9 mouse cellular contexts compared by ENCODE assay signal in genomic region chr17:26794744-26795143, GRCm38 (mm10). TPM values are rescaled to one million over a fixed set of nuclear protein-coding genes. Genes with fewer than 3 reads are reported as not detected.
A peak's percentile ranks its signal among the peaks of the same experiment; 100 is the strongest.
DNase-seq lines count a peak whose midpoint lies in the region; ATAC-seq and TF ChIP-seq lines count a peak whose summit lies in the region.
"Had no signal": no experiment of that assay in that cellular context is flagged by ENCODE, and none has a peak within 500 bp of the region (broad histone marks: within the 10 kb centered on the region; RNA-seq: fewer than 3 reads in every experiment).

No protein-coding gene starts in this region.

- peak; percentile 60; the same call in 1 of the 2 replicates for TF ChIP-seq CTCF in cerebellum, adult 2 months (IDR thresholded peaks at IDR 0.05; ENCODE audit: borderline replicate concordance, insufficient read depth, low read depth, low read length)
- TF ChIP-seq CTCF in liver, embryonic 14.5 days (IDR thresholded peaks at IDR 0.05; ENCODE audit: low read depth): peak; percentile 81

- H3K36me3 ChIP-seq in liver, embryonic 14.5 days (replicated peaks; ENCODE audit: control insufficient read depth, insufficient read depth, low read depth): peaks cover 11% of the 10 kb centered on the region

- H3K9me3 ChIP-seq in liver, embryonic 14.5 days (ENCODE audit: control insufficient read depth, low read length): no peaks in the 10 kb centered on the region

- no peak overlapping the region for H3K4me3 ChIP-seq in cerebellum, adult 2 months (replicated peaks; ENCODE audit: insufficient read depth, low read depth, low read length)
- H3K4me3 ChIP-seq in liver, embryonic 14.5 days (ENCODE audit: insufficient read depth in 1 of 2, low read depth in 2 of 2, low read length in 2 of 2): no peak overlapping the region

- ATAC-seq in erythroblast, adult 5-6 weeks (replicated peaks; ENCODE audit: low FRiP score, poor library complexity, severe bottlenecking): peak; percentile 73
- ATAC-seq in liver, embryonic 14.5 days (ENCODE audit: insufficient read depth): no peak

- H3K27ac ChIP-seq in cerebellum, adult 2 months (ENCODE audit: insufficient read depth, low read length): no peak overlapping the region
- no peak overlapping the region for H3K27ac ChIP-seq in liver, embryonic 14.5 days

- TF ChIP-seq POLR2A in cerebellum, adult 2 months (IDR thresholded peaks at IDR 0.05; ENCODE audit: borderline replicate concordance, insufficient read depth, low read length): no peak

- 25% methylated on average over 3 of the region's 3 CpGs for WGBS in cerebellum, adult 2 months
- WGBS in liver, embryonic 14.5 days (ENCODE audit: insufficient replicate concordance): 19% methylated on average over 3 of the region's 3 CpGs

- H3K27me3 ChIP-seq in cerebellum, adult 2 months (ENCODE audit: control insufficient read depth, insufficient read depth, low read length): no peaks in the 10 kb centered on the region
- no peaks in the 10 kb centered on the region for H3K27me3 ChIP-seq in liver, embryonic 14.5 days (ENCODE audit: control insufficient read depth, insufficient read depth, low read length)

- H3K4me1 ChIP-seq in cerebellum, adult 2 months (ENCODE audit: control insufficient read depth, insufficient read depth, low read length): no peaks in the 10 kb centered on the region
- H3K4me1 ChIP-seq in liver, embryonic 14.5 days (replicated peaks; ENCODE audit: control insufficient read depth in 2 of 2, insufficient read depth in 2 of 2, low read length in 1 of 2): no peaks in the 10 kb centered on the region

- H3K4me2 ChIP-seq in liver, embryonic 14.5 days (ENCODE audit: low read depth): no peak overlapping the region

- DNase-seq in cerebellum, adult 2 months: peak in 1 of 2 experiments; percentile 30
- DNase-seq in cerebellum, adult 9-11 months: no peak
- peak; percentile 43 for DNase-seq in urinary bladder, postnatal 25 days (ENCODE audit: low spot score)
- DNase-seq in urinary bladder, postnatal 10 days (ENCODE audit: low spot score): no peak
- DNase-seq in induced T-regulatory cell, adult 2 months (ENCODE audit: low read depth): peak; percentile 64
- DNase-seq in liver, embryonic 14.5 days (ENCODE audit: low read depth in 3 of 3, low spot score in 3 of 3): no peak
- DNase-seq in right cerebral cortex, postnatal 10 days (ENCODE audit: low spot score in 2 of 2): peak; percentile 46 to 69

- no peak for TF ChIP-seq EP300 in liver, embryonic 14.5 days (IDR thresholded peaks at IDR 0.05; ENCODE audit: low read depth)

- H3K9ac ChIP-seq in liver, embryonic 14.5 days (replicated peaks): no peak overlapping the region

RNA-seq across cellular contexts. Expression of gene Bnip1, which starts 13.9 kb away (rescaled TPM):
- 34.5 and 35.6 TPM in 2 replicates for polyA plus RNA-seq in cerebellum, adult 2 months (2012; rRNA removed)
- 1.2 and 7.1 TPM in 2 replicates for total RNA-seq in erythroblast, adult 5-6 weeks (2015; ENCODE audit: low replicate concordance)
- total RNA-seq in erythroblast, adult 5-6 weeks (2017; ENCODE audit: low replicate concordance): 6.4 and 8.3 TPM in 2 replicates
- 10.5 and 13.7 TPM in 2 replicates for polyA plus RNA-seq in liver, embryonic 14.5 days (2012; rRNA removed)
- polyA plus RNA-seq in liver, embryonic 14.5 days (2014; fragmentation: Nextera tagmentation; extraction: Ambion mirVana): 15.0 and 18.8 TPM in 2 replicates

RNA-seq across cellular contexts. Expression of gene Nkx2-5, which starts 50.1 kb away (rescaled TPM):
- polyA plus RNA-seq in cerebellum, adult 2 months (2012; rRNA removed): not detected in 2 replicates
- not detected in 2 replicates for total RNA-seq in erythroblast, adult 5-6 weeks (2015; ENCODE audit: low replicate concordance)
- total RNA-seq in erythroblast, adult 5-6 weeks (2017; ENCODE audit: low replicate concordance): not detected in 2 replicates
- polyA plus RNA-seq in liver, embryonic 14.5 days (2012; rRNA removed): not detected in 2 replicates
- polyA plus RNA-seq in liver, embryonic 14.5 days (2014; fragmentation: Nextera tagmentation; extraction: Ambion mirVana): not detected in 2 replicates
- total RNA-seq: layer of hippocampus, postnatal 14 days had no signal

Comparison
In these comparisons a context has a peak if more than half of its experiments do, and no peak if none do; other contexts are left out.
1. DNase-seq: peak in urinary bladder, postnatal 25 days (single experiment), induced T-regulatory cell, adult 2 months (single experiment) and right cerebral cortex, postnatal 10 days (2 of 2); none in cerebellum, adult 9-11 months (single experiment), urinary bladder, postnatal 10 days (single experiment) and liver, embryonic 14.5 days (0 of 3).